Mouse (Mus musculus) small intestine, adult 2 months (tissue): ENCODE measurements around the gene Sox4.

Experiments
- CTCF ChIP-seq: fragments of 200-500 bp; IDR thresholded peaks from 2 replicates; pipeline ENCODE4 v1.5.1; 2012; ENCODE audit warnings: low read depth, mild to moderate bottlenecking, control low read depth, inconsistent platforms, low read length, moderate library complexity, mixed read lengths; ENCODE audit not compliant: insufficient replicate concordance, insufficient read length; ENCODE audit errors: extremely low read depth
- POLR2A ChIP-seq: fragments of 200-500 bp; IDR thresholded peaks from 2 replicates; pipeline ENCODE4 v1.6.1; 2012; ENCODE audit warnings: low read depth, mild to moderate bottlenecking, control low read depth, inconsistent platforms, low read length, moderate library complexity

DNA sequence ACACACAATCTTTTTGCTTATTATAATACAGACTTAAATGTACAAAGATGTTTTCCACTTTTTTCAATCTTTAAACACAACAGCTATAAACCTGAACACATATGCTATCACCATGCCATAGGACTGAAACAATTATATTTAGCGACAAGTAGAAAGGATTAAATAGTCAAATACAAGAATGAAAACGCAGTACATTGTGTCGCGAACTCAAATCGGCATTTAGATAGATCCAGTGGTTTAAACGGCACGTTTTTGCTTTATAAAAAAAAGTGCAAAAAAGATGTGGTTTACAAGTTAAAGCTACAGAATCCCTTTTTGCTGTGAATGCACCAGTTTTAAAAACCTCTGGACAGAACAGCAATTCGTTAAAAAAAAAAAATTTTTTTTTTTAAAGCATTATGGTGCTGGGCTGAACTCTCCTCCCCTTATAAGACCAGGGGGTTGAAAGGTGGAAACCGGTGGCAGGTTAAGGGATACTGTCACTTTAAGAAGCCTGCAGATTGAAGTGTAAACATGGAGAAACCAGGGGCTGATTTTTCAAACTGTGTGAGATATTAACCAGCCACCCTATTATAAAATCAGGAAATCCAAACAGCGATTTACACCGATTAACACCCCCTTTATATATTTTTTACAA, 4.1 kb downstream of the Sox4 start:
- no peak for TF ChIP-seq POLR2A
- TF ChIP-seq CTCF, result no peak
